Mouse (Mus musculus) forebrain, embryonic 14.5 days (tissue): ENCODE data around the gene 1810010H24Rik. TPM values are rescaled to one million over a fixed set of nuclear protein-coding genes. Genes with fewer than 3 reads are reported as not detected.
"Not testable (repeated sequence)": the region's sequence is repeated elsewhere in the genome, so short reads cannot be mapped to it uniquely, and the experiment has no call there.

Experiments used
- ATAC-seq: fragments of 200-750 bp; cut with Nextera tagmentation; 2 replicates; pipeline ENCODE4 v1.8.0; 2017; ENCODE audit warnings: mild to moderate bottlenecking, moderate library complexity
- DNase-seq: peaks from one replicate; pipeline ENCODE4 v3.0.0-alpha.2; 2015; ENCODE audit warnings: low spot score
- H3K27ac ChIP-seq: fragments of 300-500 bp; sonication (generic); 2 replicates; pipeline ENCODE4 v1.5.1; 2014; ENCODE audit warnings: low read depth, mild to moderate bottlenecking, control low read depth, low read length, moderate library complexity
- H3K27me3 ChIP-seq: fragments of 300-500 bp; sonication (generic); replicated peaks from 2 replicates; pipeline ENCODE4 v1.6.1; 2014; ENCODE audit warnings: low read length, control low read depth, mixed read lengths; ENCODE audit not compliant: control insufficient read depth, insufficient read depth
- H3K36me3 ChIP-seq: fragments of 300-500 bp; sonication (generic); 2 replicates; pipeline ENCODE4 v1.6.1; 2014; ENCODE audit warnings: low read length, control low read depth; ENCODE audit not compliant: control insufficient read depth, insufficient read depth
- H3K4me1 ChIP-seq: fragments of 300-500 bp; sonication (generic); 2 replicates; pipeline ENCODE4 v1.6.1; 2014; ENCODE audit warnings: antibody characterized with exemption, low read length, control low read depth; ENCODE audit not compliant: control insufficient read depth, insufficient read depth
- H3K4me2 ChIP-seq: fragments of 300-500 bp; sonication (generic); 2 replicates; pipeline ENCODE4 v1.6.1; 2014; ENCODE audit warnings: mild to moderate bottlenecking, control low read depth, low read length
- H3K4me3 ChIP-seq: fragments of 300-500 bp; sonication (generic); 2 replicates; pipeline ENCODE4 v1.5.1; 2014; ENCODE audit warnings: low read depth, low read length, control low read depth
- H3K9ac ChIP-seq: fragments of 300-500 bp; sonication (generic); 2 replicates; pipeline ENCODE4 v1.6.1; 2014; ENCODE audit warnings: mild to moderate bottlenecking, low read length, control low read depth, moderate library complexity
- H3K9me3 ChIP-seq: fragments of 300-500 bp; sonication (generic); replicated peaks from 2 replicates; pipeline ENCODE4 v1.6.1; 2016; ENCODE audit warnings: low read length, control low read depth, mixed read lengths; ENCODE audit not compliant: control insufficient read depth
- WGBS: fragments of 180-500 bp; shearing (Covaris S2); extraction: QIAGEN DNeasy Blood & Tissue Kit; methylation state at CpG from one replicate; pipeline ENCODE4 v1.1.7; 2014; 5-methylcytosine and 5-hydroxymethylcytosine counted together
- polyA plus RNA-seq: library from polyadenylated mRNA; unstranded; fragments of >200 nt; fragmentation: Nextera tagmentation; extraction: Ambion mirVana; gene quantifications from 2 replicates; pipeline ENCODE4 v1.2.1, GENCODE M21; 2014

Gene 1810010H24Rik
- 4.1 and 4.6 TPM in 2 replicates for polyA plus RNA-seq

DNA sequence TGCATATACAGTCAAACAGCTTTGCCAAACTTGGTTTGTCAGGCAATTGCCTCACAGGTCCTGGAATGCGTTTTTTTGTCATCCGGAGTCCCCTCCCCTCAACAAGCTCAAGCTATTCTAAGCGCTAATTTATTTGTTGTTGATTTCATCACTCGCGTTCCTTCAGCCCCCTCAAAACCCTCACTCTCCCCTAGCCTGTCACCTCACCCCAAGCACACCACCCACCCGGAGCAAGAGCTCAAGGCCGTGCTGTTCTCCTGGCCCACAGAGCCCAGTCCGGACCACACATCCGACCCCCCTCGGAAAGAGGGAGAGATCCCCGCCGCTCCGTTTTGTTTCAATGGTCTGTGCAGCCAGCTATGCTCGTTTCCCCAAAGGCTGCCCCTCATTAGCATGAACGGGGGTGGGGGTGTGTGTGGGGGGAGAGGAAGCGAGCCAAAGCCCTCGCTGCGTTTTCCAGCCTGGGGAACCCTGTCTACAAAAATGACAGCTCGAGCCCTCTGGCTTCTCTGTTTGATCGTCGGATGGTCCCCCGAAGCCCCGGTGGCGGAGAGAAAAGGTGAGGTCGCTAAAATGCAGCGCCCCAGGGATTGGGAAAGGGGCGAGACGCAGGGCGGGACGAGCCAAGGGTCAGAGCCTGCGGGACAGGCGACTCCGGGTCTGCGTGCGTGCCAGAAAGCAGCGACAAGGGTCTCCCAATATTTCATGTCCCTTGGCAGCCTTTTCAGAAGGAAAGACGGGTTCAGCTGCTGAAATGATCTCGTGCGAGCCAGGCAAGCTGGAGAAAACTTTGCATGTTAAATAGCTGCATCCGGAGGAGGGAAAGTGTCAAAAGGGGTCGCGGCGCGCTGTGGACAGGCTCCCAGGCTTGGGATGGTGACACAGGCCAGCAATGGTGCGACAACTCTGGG is at the start of gene 1810010H24Rik:
1810010H24Rik (plus strand) TSS at position 271 of the 911 bp plus-strand sequence.
- ATAC-seq, result peak; percentile 13; the same call in 1 of the 2 replicates

GRCm38 (mm10) chr11:106976194-106976593 is 49.3 kb upstream of the 1810010H24Rik start:
- Histone ChIP-seq H3K27ac (no peak overlapping the region), H3K4me3 (no peak overlapping the region), H3K4me2 (no peak overlapping the region), H3K4me1 (no peaks in the 10 kb centered on the region), H3K9ac (no peak overlapping the region), H3K36me3 (no peaks in the 10 kb centered on the region), H3K9me3 (no peaks in the 10 kb centered on the region), H3K27me3 (no peaks in the 10 kb centered on the region)
- WGBS, result 85% methylated on average over 8 of the region's 8 CpGs
- DNase-seq (no peak), ATAC-seq (no peak)

More for the DNA sequence above, at the start of gene 1810010H24Rik:
- Histone ChIP-seq H3K4me3 (peak within 1 kb of the TSS; percentile 42), H3K36me3 (no peaks in the 10 kb centered on the region), H3K4me2 (peak within 1 kb of the TSS; percentile 81), H3K27me3 (no peaks in the 10 kb centered on the region), H3K9me3 (no peaks in the 10 kb centered on the region), H3K4me1 (peaks cover 11% of the 10 kb centered on the region), H3K27ac (peak within 1 kb of the TSS; percentile 17; the same call in 1 of the 2 replicates), H3K9ac (peak within 1 kb of the TSS; percentile 68)
- DNase-seq, result peak; percentile 68
- under 1% methylated on average over 45 of the region's 45 CpGs for WGBS

DNA sequence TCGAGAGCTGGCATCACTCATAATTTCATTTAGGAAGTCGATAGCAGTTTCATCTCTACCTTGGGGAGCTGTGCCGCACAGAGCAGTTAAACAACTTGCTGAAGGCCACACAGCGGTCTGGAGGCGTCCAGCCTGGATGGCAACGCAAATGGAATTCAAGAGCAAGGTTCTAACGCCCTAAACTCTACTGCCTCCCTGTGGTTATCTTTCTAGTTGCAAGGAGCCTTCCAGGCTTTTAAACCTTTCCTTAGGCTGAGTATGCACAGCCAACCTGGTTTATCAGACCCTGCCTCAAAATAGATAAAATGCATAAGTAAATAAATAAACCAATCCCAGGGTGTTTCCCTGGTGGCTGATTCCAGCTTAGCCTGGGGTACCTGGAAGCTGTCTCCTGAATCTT is 45.0 kb upstream of the 1810010H24Rik start:
- Histone ChIP-seq H3K4me3 (no peak overlapping the region), H3K4me2 (no peak overlapping the region), H3K27me3 (no peaks in the 10 kb centered on the region), H3K9me3 (no peaks in the 10 kb centered on the region), H3K36me3 (no peaks in the 10 kb centered on the region; the same call in 1 of the 2 replicates), H3K9ac (no peak overlapping the region), H3K4me1 (no peaks in the 10 kb centered on the region), H3K27ac (no peak overlapping the region)
- WGBS, result 23% methylated on average over 7 of the region's 7 CpGs
- ATAC-seq, result no peak
- peak; percentile 85 for DNase-seq

DNA sequence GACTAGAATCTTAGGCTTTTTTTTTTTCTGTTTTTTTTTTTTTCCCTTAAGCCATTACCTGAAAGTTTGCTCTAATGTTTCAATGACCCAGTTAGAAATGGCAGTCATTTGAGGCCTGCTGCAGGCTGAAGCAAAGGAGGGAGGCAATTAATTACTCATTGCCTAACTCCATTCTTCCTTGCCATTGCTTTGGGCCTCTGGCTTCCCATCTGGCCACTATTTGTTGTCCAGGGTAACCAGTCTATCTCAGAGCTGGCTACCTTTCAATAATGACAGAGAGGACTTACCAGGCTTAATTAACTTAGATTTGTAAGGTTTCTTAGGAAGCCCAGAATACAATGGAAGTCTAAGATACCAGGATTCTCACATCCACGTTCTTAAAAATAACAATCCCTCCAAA is 43.7 kb upstream of the 1810010H24Rik start:
- Histone ChIP-seq H3K27me3 (no peaks in the 10 kb centered on the region), H3K36me3 (no peaks in the 10 kb centered on the region; the same call in 1 of the 2 replicates), H3K27ac (no peak overlapping the region), H3K4me1 (no peaks in the 10 kb centered on the region), H3K4me2 (no peak overlapping the region), H3K9me3 (no peaks in the 10 kb centered on the region), H3K9ac (no peak overlapping the region), H3K4me3 (no peak overlapping the region)
- 4% methylated on average over 1 of the region's 1 CpGs for WGBS
- no peak for ATAC-seq
- DNase-seq, result peak; percentile 61

- DNase-seq (no peak), ATAC-seq (no peak)
- H3K36me3 ChIP-seq, result peaks cover 5% of the 10 kb centered on the region
- H3K9ac ChIP-seq, result no peak overlapping the region
- no peaks in the 10 kb centered on the region for H3K9me3 ChIP-seq
- no peaks in the 10 kb centered on the region for H3K27me3 ChIP-seq
- H3K27ac ChIP-seq, result no peak overlapping the region
- no peak overlapping the region for H3K4me3 ChIP-seq
- no peak overlapping the region for H3K4me2 ChIP-seq
- 67% methylated on average over 5 of the region's 5 CpGs for WGBS
- H3K4me1 ChIP-seq, result no peaks in the 10 kb centered on the region
These were observed 43.1 kb upstream of the 1810010H24Rik start for GRCm38 (mm10) chr11:106982351-106982750.

GRCm38 (mm10) chr11:106985979-106986604 is 39.4 kb upstream of the 1810010H24Rik start:
- not testable (repeated sequence) for H3K9me3 ChIP-seq, H3K9ac ChIP-seq, H3K27me3 ChIP-seq, H3K4me3 ChIP-seq, DNase-seq, ATAC-seq, H3K4me1 ChIP-seq, H3K27ac ChIP-seq, H3K4me2 ChIP-seq
- 91% methylated on average over 9 of the region's 9 CpGs for WGBS
- H3K36me3 ChIP-seq, result peaks cover 39% of the 10 kb centered on the region

DNA sequence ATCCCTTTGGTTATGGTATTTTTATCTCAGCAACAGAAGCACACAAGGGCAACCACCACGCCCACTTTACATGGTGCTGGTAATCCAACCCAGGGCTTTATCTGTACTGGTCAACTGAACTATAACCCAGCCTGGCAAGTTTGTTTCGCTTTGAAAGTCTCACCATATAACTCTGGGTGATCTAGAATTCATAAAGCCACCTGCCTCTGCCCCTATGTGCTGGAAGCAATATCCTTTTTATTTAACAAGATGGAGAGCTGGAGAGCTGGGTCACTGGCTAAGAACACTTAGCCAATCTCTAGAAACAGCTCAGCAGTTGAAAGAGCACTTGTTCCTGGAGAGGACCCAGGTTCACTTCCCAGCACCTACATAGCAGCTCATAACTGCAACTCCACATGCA is 38.1 kb upstream of the 1810010H24Rik start:
- no peak overlapping the region for H3K9ac ChIP-seq
- H3K36me3 ChIP-seq, result peaks cover 50% of the 10 kb centered on the region
- ATAC-seq (no peak), DNase-seq (no peak)
- H3K4me1 ChIP-seq, result no peaks in the 10 kb centered on the region
- no peak overlapping the region for H3K27ac ChIP-seq
- H3K4me3 ChIP-seq, result no peak overlapping the region
- no peak overlapping the region for H3K4me2 ChIP-seq
- no peaks in the 10 kb centered on the region for H3K27me3 ChIP-seq
- 92% methylated on average over 2 of the region's 2 CpGs for WGBS
- H3K9me3 ChIP-seq, result no peaks in the 10 kb centered on the region

DNA sequence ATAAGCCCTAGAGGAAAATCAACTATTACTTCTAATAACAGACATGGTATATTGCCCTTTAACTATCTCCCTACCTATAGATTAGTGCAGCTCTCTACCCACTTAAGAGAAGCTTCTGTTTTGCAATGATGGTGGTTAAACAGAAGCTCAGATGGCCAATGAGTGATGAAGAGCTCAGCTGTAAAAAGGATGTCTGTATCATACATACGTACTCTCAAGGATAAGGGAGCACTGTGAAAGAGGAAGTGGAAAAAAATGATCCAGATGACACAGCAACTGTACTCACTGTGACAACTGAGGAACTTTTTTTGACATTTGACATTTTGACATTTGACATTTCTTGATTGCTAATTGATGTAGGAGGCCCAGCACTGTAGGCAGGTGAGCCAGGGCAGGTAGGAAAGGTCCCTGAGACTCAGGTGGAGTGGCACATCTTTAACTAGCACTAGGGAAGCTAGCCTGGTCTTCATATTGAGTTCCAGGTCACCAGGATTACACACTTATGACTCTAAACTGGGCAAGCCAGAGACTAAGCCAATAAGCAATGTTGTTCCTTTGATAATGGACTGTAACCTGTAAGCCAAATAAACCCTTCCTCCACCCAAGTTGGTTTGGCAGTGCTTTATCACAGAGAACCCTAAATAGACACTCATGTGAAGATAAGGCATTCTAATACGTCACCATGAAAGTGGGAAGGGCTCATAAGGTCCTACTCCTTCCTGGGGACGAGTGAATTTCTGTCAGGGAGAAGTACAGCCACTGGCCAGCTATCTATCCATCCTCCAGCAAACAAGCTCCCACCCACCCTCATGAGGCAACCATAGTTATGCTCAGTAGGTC is 31.0 kb upstream of the 1810010H24Rik start:
- no peaks in the 10 kb centered on the region for H3K27me3 ChIP-seq
- H3K4me3 ChIP-seq, result no peak overlapping the region
- no peak overlapping the region for H3K27ac ChIP-seq
- DNase-seq (no peak), ATAC-seq (no peak)
- peaks cover 6% of the 10 kb centered on the region; the same call in 1 of the 2 replicates for H3K4me1 ChIP-seq
- H3K36me3 ChIP-seq, result peaks cover 72% of the 10 kb centered on the region
- no peaks in the 10 kb centered on the region for H3K9me3 ChIP-seq
- no peak overlapping the region for H3K4me2 ChIP-seq
- WGBS, result 77% methylated on average over 3 of the region's 3 CpGs
- no peak overlapping the region for H3K9ac ChIP-seq
